Mouse (Mus musculus): ENCODE data around the gene Esr1. TPM values are rescaled to one million over a fixed set of nuclear protein-coding genes. Genes with fewer than 3 reads are reported as not detected.

Esr1 gene
- polyA plus RNA-seq, 1 experiment from 2014 or later = 0.67 TPM

DNA sequence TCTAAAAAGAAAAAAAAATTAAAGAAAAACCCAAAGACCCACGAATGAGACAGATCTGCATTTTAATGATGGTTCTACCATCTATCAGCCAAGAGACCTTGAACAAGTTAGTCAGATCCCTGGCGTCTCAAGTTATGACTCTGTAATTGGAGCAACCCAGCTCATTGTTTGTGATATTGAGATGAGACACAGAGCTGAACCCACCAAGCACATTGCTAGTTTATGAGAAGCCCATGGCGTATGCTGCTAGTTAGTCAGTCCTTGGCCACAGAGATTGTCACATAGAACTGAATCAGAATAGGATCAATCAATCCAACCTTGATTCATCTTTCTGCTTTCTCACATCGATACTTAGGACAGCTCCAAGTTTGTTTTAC, 165.3 kb downstream of the Esr1 start:
- H3K27ac ChIP-seq (replicated peaks; ENCODE audit: low read depth, low read length) = no peak overlapping the region
- H3K36me3 ChIP-seq (ENCODE audit: control insufficient read depth, insufficient read depth, low read length) = no peaks in the 10 kb centered on the region
- H3K4me2 ChIP-seq (ENCODE audit: low read depth, severe bottlenecking) = no peak overlapping the region
- H3K4me1 ChIP-seq (ENCODE audit: control insufficient read depth, insufficient read depth, low read length) = no peaks in the 10 kb centered on the region
- no peak for ATAC-seq (ENCODE audit: insufficient number of reproducible peaks, low FRiP score, low TSS enrichment, low read depth)
- no peaks in the 10 kb centered on the region for H3K27me3 ChIP-seq (ENCODE audit: control insufficient read depth, insufficient read depth, low read length)
- no peak for DNase-seq (ENCODE audit: low spot score)
- 83% methylated on average over 4 of the region's 4 CpGs for WGBS
- H3K9ac ChIP-seq (ENCODE audit: low read length) = no peak overlapping the region
- H3K9me3 ChIP-seq (ENCODE audit: control insufficient read depth, low read length) = no peaks in the 10 kb centered on the region
- no peak overlapping the region for H3K4me3 ChIP-seq (ENCODE audit: low read depth, low read length)

DNA sequence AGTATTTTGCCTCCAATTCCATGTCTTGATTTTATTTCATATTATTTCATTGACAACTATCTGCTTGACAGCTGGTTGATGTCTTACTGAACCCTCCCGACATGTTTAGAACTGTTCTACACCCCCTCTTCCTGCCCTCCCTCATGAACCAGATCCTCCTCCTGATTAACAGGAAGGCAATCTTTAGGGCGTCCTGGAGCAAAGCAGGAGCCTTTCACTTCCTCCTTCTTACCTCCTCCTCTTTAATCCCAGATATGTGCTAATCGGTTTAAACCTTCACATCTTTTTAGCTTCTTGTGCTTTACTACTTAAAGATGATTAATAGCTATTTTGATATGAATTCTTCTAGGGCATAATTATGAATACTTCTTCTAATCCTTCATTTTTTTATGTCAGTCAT, 166.6 kb downstream of the Esr1 start:
- Histone ChIP-seq H3K4me2 (ENCODE audit: low read depth, severe bottlenecking) (no peak overlapping the region), H3K36me3 (ENCODE audit: control insufficient read depth, insufficient read depth, low read length) (no peaks in the 10 kb centered on the region), H3K27ac (replicated peaks; ENCODE audit: low read depth, low read length) (no peak overlapping the region), H3K4me1 (ENCODE audit: control insufficient read depth, insufficient read depth, low read length) (no peaks in the 10 kb centered on the region), H3K9ac (ENCODE audit: low read length) (no peak overlapping the region), H3K27me3 (ENCODE audit: control insufficient read depth, insufficient read depth, low read length) (no peaks in the 10 kb centered on the region), H3K9me3 (ENCODE audit: control insufficient read depth, low read length) (no peaks in the 10 kb centered on the region), H3K4me3 (ENCODE audit: low read depth, low read length) (no peak overlapping the region)
- 73% methylated on average over 3 of the region's 3 CpGs for WGBS
- no peak for DNase-seq (ENCODE audit: low spot score)
- no peak for ATAC-seq (ENCODE audit: insufficient number of reproducible peaks, low FRiP score, low TSS enrichment, low read depth)

DNA sequence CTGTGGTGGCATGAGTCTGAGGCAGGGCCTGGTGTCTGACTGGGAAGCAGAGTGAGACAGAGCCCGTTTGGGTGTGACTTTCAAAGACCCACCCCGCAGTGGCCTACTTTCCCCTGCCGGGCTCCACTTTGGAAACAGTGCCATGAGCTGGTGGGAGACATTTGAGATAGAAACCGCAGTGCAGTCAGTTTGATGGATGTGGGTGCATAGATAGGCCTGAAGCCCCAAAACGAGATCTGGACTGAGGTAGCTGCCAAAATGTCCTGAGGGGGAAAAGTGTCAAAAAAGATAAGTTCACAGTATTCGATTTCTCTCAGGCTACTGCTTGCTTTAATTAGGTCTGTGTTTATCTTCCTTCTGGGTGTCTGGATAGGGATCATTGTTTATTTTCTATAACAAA, 169.5 kb downstream of the Esr1 start:
- no peaks in the 10 kb centered on the region for H3K27me3 ChIP-seq (ENCODE audit: control insufficient read depth, insufficient read depth, low read length)
- H3K36me3 ChIP-seq (ENCODE audit: control insufficient read depth, insufficient read depth, low read length) = no peaks in the 10 kb centered on the region
- no peak overlapping the region for H3K4me2 ChIP-seq (ENCODE audit: low read depth, severe bottlenecking)
- ATAC-seq (ENCODE audit: insufficient number of reproducible peaks, low FRiP score, low TSS enrichment, low read depth) = no peak
- H3K27ac ChIP-seq (replicated peaks; ENCODE audit: low read depth, low read length) = no peak overlapping the region
- DNase-seq (ENCODE audit: low spot score) = no peak
- H3K9ac ChIP-seq (ENCODE audit: low read length) = no peak overlapping the region
- WGBS = 64% methylated on average over 6 of the region's 6 CpGs
- no peak overlapping the region for H3K4me3 ChIP-seq (ENCODE audit: low read depth, low read length)
- no peaks in the 10 kb centered on the region for H3K4me1 ChIP-seq (ENCODE audit: control insufficient read depth, insufficient read depth, low read length)
- H3K9me3 ChIP-seq (ENCODE audit: control insufficient read depth, low read length) = no peaks in the 10 kb centered on the region

DNA sequence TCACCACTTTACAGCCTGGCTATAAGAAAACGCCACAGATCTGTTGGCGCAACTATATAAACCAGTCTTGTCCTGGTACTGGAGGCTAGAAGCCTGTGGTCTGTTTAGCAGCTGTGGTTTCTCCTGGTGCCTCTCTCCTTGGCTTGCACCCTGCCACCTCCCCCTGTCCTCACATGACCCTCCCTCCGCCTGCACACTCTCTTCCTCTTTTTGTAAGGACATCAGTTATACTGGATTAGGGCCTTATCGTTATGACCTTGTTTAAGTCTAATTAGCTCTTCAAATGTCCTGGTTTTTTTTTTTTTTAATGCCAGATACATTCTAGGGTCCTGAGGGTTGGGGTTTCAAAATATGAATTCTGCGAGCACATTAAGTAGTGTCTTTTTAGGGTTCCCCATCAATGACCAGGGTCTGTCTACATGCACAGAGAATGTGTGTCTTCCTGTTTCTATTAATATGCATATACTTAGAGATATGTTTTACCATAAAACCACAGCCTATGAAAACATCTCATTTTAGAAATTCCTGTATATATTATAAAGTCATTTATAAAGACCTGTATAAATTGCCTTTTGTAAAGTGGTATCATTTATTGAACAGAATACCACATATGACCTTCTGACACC, 175.7 kb downstream of the Esr1 start:
- Histone ChIP-seq H3K4me2 (ENCODE audit: low read depth, severe bottlenecking) (no peak overlapping the region), H3K36me3 (ENCODE audit: control insufficient read depth, insufficient read depth, low read length) (no peaks in the 10 kb centered on the region), H3K27me3 (ENCODE audit: control insufficient read depth, insufficient read depth, low read length) (no peaks in the 10 kb centered on the region), H3K27ac (replicated peaks; ENCODE audit: low read depth, low read length) (no peak overlapping the region), H3K4me3 (ENCODE audit: low read depth, low read length) (no peak overlapping the region), H3K9ac (ENCODE audit: low read length) (no peak overlapping the region), H3K4me1 (ENCODE audit: control insufficient read depth, insufficient read depth, low read length) (no peaks in the 10 kb centered on the region), H3K9me3 (ENCODE audit: control insufficient read depth, low read length) (no peaks in the 10 kb centered on the region)
- ATAC-seq (ENCODE audit: insufficient number of reproducible peaks, low FRiP score, low TSS enrichment, low read depth) (no peak), DNase-seq (ENCODE audit: low spot score) (no peak)
- WGBS = 87% methylated on average over 5 of the region's 5 CpGs

DNA sequence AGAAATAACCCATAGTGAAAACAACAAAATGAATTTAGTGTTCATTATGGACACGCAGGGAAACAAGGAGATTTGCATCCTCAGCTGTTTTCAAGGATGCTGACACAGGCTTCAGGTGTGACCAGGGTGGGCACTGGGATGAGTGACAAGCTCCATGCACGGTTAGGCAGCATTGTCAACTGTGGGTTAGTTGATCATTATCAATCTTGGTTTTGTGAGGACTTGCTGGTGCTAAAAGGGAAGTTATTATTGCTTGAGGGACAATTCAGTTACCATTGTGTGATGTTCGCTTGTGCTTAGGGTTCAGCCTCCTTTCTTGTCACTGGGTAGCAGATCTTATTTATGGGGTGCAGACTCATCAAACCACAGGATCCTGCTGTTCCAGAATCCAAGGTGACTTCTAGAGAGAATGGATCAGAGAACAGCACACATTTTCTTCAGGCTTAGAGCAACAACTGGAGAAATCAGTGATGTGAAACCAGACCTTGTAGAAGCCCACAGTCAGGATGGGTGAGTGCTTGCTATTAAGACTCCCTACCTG, 186.9 kb downstream of the Esr1 start:
- H3K9me3 ChIP-seq (ENCODE audit: control insufficient read depth, low read length) = no peaks in the 10 kb centered on the region
- DNase-seq (ENCODE audit: low spot score) (no peak), ATAC-seq (ENCODE audit: insufficient number of reproducible peaks, low FRiP score, low TSS enrichment, low read depth) (no peak)
- no peak overlapping the region for H3K4me2 ChIP-seq (ENCODE audit: low read depth, severe bottlenecking)
- no peaks in the 10 kb centered on the region for H3K27me3 ChIP-seq (ENCODE audit: control insufficient read depth, insufficient read depth, low read length)
- no peak overlapping the region for H3K9ac ChIP-seq (ENCODE audit: low read length)
- WGBS = 83% methylated on average over 3 of the region's 3 CpGs
- H3K4me3 ChIP-seq (ENCODE audit: low read depth, low read length) = no peak overlapping the region
- H3K36me3 ChIP-seq (ENCODE audit: control insufficient read depth, insufficient read depth, low read length) = no peaks in the 10 kb centered on the region
- no peaks in the 10 kb centered on the region for H3K4me1 ChIP-seq (ENCODE audit: control insufficient read depth, insufficient read depth, low read length)
- no peak overlapping the region for H3K27ac ChIP-seq (replicated peaks; ENCODE audit: low read depth, low read length)

DNA sequence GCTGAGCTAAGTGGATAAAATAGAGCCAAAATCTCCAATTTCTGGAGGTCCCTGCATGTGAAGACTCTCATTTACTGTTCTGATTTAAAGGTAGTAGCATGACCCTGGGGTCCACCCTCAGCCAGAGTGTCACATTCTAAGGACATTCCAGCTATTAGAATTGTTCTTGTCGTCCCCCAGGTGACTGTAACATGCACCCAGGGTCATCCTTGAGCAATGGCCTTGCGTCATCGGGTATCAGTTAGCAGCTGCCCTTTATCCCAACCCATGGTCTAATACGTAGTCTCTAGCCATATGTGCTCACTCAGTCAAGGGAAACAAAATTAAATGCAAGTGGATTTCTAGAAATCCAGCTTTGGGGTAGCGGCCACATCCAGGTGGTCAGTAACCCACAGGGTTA, 213.0 kb downstream of the Esr1 start:
- Histone ChIP-seq H3K4me1 (ENCODE audit: control insufficient read depth, insufficient read depth, low read length) (no peaks in the 10 kb centered on the region), H3K9me3 (ENCODE audit: control insufficient read depth, low read length) (no peaks in the 10 kb centered on the region), H3K27ac (replicated peaks; ENCODE audit: low read depth, low read length) (no peak overlapping the region), H3K4me3 (ENCODE audit: low read depth, low read length) (no peak overlapping the region), H3K27me3 (ENCODE audit: control insufficient read depth, insufficient read depth, low read length) (no peaks in the 10 kb centered on the region), H3K9ac (ENCODE audit: low read length) (no peak overlapping the region), H3K36me3 (ENCODE audit: control insufficient read depth, insufficient read depth, low read length) (no peaks in the 10 kb centered on the region), H3K4me2 (ENCODE audit: low read depth, severe bottlenecking) (no peak overlapping the region)
- DNase-seq (ENCODE audit: low spot score) (no peak), ATAC-seq (ENCODE audit: insufficient number of reproducible peaks, low FRiP score, low TSS enrichment, low read depth) (no peak)
- WGBS = 81% methylated on average over 5 of the region's 5 CpGs

DNA sequence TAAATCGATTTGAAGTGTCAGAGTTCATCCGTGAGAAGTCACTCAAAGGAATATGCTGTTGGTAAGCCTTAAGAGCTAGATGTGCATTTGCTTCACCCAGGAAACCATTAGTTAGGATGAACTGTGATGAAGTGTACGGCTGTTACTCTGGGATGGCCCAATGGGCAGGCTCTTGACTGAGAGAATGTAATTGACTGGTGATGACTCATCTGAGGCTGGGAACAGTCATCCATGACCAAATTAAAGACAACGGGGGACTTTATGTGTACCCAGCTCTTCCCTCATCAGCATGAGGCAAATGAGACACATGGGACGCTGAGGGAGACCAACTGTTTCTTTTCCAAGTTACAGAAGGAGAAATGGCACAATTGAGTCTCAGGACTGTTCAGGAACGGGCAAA, 219.2 kb downstream of the Esr1 start:
- Histone ChIP-seq H3K4me1 (ENCODE audit: control insufficient read depth, insufficient read depth, low read length) (no peaks in the 10 kb centered on the region), H3K27me3 (ENCODE audit: control insufficient read depth, insufficient read depth, low read length) (no peaks in the 10 kb centered on the region), H3K4me2 (ENCODE audit: low read depth, severe bottlenecking) (no peak overlapping the region), H3K9ac (ENCODE audit: low read length) (no peak overlapping the region), H3K4me3 (ENCODE audit: low read depth, low read length) (no peak overlapping the region), H3K36me3 (ENCODE audit: control insufficient read depth, insufficient read depth, low read length) (no peaks in the 10 kb centered on the region), H3K27ac (replicated peaks; ENCODE audit: low read depth, low read length) (no peak overlapping the region), H3K9me3 (ENCODE audit: control insufficient read depth, low read length) (no peaks in the 10 kb centered on the region)
- no peak for ATAC-seq (ENCODE audit: insufficient number of reproducible peaks, low FRiP score, low TSS enrichment, low read depth)
- DNase-seq (ENCODE audit: low spot score) = no peak
- 88% methylated on average over 6 of the region's 6 CpGs for WGBS

DNA sequence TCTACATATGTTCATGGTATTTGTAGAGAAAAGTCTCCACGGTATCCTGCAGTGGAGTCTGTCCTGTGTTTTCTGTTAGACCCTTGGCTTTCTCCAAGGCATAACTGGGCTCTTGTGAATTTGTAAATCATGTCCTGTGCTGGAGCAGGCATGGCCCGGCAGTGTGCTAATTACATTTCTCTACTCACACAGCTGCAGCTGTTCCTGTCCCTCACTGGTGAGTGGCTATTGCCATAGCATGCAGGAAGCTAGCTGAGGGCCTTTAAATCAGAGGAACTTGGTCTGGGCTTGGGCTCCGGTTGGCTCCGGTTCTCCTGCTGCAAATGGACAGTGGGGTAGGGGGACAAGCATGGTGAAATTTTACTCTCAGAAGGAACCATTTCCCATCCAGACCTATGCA, 226.7 kb downstream of the Esr1 start:
- DNase-seq (ENCODE audit: low spot score) = peak; percentile 23
- 78% methylated on average over 4 of the region's 4 CpGs for WGBS
- no peaks in the 10 kb centered on the region for H3K27me3 ChIP-seq (ENCODE audit: control insufficient read depth, insufficient read depth, low read length)
- no peak overlapping the region for H3K4me3 ChIP-seq (ENCODE audit: low read depth, low read length)
- no peaks in the 10 kb centered on the region for H3K9me3 ChIP-seq (ENCODE audit: control insufficient read depth, low read length)
- 0 out of 2 replicates have a peak, but pooled peaks have one; percentile 54 for ATAC-seq (ENCODE audit: insufficient number of reproducible peaks, low FRiP score, low TSS enrichment, low read depth)
- no peak overlapping the region for H3K27ac ChIP-seq (replicated peaks; ENCODE audit: low read depth, low read length)
- no peaks in the 10 kb centered on the region for H3K4me1 ChIP-seq (ENCODE audit: control insufficient read depth, insufficient read depth, low read length)
- H3K36me3 ChIP-seq (ENCODE audit: control insufficient read depth, insufficient read depth, low read length) = no peaks in the 10 kb centered on the region
- H3K4me2 ChIP-seq (ENCODE audit: low read depth, severe bottlenecking) = no peak overlapping the region
- no peak overlapping the region for H3K9ac ChIP-seq (ENCODE audit: low read length)

DNA sequence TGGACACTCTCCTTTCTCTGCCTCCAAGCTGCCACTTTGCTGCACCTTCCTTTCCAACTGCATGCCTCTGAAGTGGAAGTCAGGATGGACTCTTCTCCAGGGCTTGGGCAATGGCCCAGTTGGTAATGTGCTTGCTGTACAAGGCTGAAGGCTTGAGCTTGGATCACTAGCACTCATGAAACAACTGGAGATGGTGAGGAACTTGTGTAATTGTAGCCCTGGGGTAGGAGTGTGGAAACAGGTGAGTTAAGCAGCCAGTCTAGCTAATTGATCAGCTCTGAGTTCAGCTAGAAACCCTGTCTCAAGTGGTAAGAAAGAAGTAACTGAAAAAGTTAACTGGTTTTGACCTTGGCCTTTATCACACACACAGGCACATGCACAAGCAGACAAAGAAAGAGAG, 229.6 kb downstream of the Esr1 start:
- H3K4me2 ChIP-seq (ENCODE audit: low read depth, severe bottlenecking) = no peak overlapping the region
- H3K36me3 ChIP-seq (ENCODE audit: control insufficient read depth, insufficient read depth, low read length) = no peaks in the 10 kb centered on the region
- H3K27ac ChIP-seq (replicated peaks; ENCODE audit: low read depth, low read length) = no peak overlapping the region
- H3K4me1 ChIP-seq (ENCODE audit: control insufficient read depth, insufficient read depth, low read length) = no peaks in the 10 kb centered on the region
- H3K9me3 ChIP-seq (ENCODE audit: control insufficient read depth, low read length) = no peaks in the 10 kb centered on the region
- no peak overlapping the region for H3K9ac ChIP-seq (ENCODE audit: low read length)
- no peak for ATAC-seq (ENCODE audit: insufficient number of reproducible peaks, low FRiP score, low TSS enrichment, low read depth)
- no peaks in the 10 kb centered on the region for H3K27me3 ChIP-seq (ENCODE audit: control insufficient read depth, insufficient read depth, low read length)
- no peak for DNase-seq (ENCODE audit: low spot score)
- no peak overlapping the region for H3K4me3 ChIP-seq (ENCODE audit: low read depth, low read length)

Measured in limb, embryonic 11.5 days (tissue).